Mouse (Mus musculus) embryonic facial prominence, embryonic 14.5 days (tissue): ENCODE measurements around the gene Ociad2. TPM values are rescaled to one million over a fixed set of nuclear protein-coding genes. Genes with fewer than 3 reads are reported as not detected.

ENCODE experiments used
- ATAC-seq: fragments of 200-750 bp; cut with Nextera tagmentation; 2 replicates; pipeline ENCODE4 v1.8.0; 2017; ENCODE audit warnings: low read depth, moderate number of reproducible peaks, moderate TSS enrichment
- DNase-seq: peaks from one replicate; pipeline ENCODE4 v3.0.0-alpha.2; 2015; ENCODE audit warnings: low spot score
- H3K27ac ChIP-seq: fragments of 300-500 bp; sonication (generic); replicated peaks from 2 replicates; pipeline ENCODE4 v1.5.1; 2014; ENCODE audit warnings: low read depth, mild to moderate bottlenecking, low read length, moderate library complexity
- H3K27me3 ChIP-seq: fragments of 300-500 bp; sonication (generic); replicated peaks from 2 replicates; pipeline ENCODE4 v1.6.1; 2014; ENCODE audit warnings: low read length; ENCODE audit not compliant: control insufficient read depth, insufficient read depth
- H3K36me3 ChIP-seq: fragments of 300-500 bp; sonication (generic); 2 replicates; pipeline ENCODE4 v1.6.1; 2014; ENCODE audit warnings: low read length, mixed read lengths; ENCODE audit not compliant: control insufficient read depth, insufficient read depth
- H3K4me1 ChIP-seq: fragments of 300-500 bp; sonication (generic); 2 replicates; pipeline ENCODE4 v1.6.1; 2014; ENCODE audit warnings: antibody characterized with exemption, low read length; ENCODE audit not compliant: control insufficient read depth, insufficient read depth
- H3K4me2 ChIP-seq: fragments of 300-500 bp; sonication (generic); 2 replicates; pipeline ENCODE4 v1.6.1; 2014; ENCODE audit warnings: low read depth, mild to moderate bottlenecking, low read length, moderate library complexity, mixed read lengths
- H3K4me3 ChIP-seq: fragments of 300-500 bp; sonication (generic); 2 replicates; pipeline ENCODE4 v1.5.1; 2014; ENCODE audit warnings: low read depth, mild to moderate bottlenecking, low read length
- H3K9ac ChIP-seq: fragments of 300-500 bp; sonication (generic); 2 replicates; pipeline ENCODE4 v1.6.1; 2014; ENCODE audit warnings: low read depth, mild to moderate bottlenecking, low read length, moderate library complexity, mixed read lengths
- H3K9me3 ChIP-seq: fragments of 300-500 bp; sonication (generic); 2 replicates; pipeline ENCODE4 v1.6.1; 2016; ENCODE audit warnings: low read length; ENCODE audit not compliant: control insufficient read depth
- WGBS: fragments of 180-500 bp; shearing (Covaris S2); extraction: QIAGEN DNeasy Blood & Tissue Kit; methylation state at CpG from one replicate; pipeline ENCODE4 v1.1.7; 2014; 5-methylcytosine and 5-hydroxymethylcytosine counted together
- polyA plus RNA-seq: library from polyadenylated mRNA; unstranded; fragments of >200 nt; fragmentation: Nextera tagmentation; extraction: Ambion mirVana; gene quantifications from 2 replicates; pipeline ENCODE4 v1.2.1, GENCODE M21; 2014

Ociad2 gene
- polyA plus RNA-seq, 1 experiment from 2014 or later, result 11.2 TPM

DNA sequence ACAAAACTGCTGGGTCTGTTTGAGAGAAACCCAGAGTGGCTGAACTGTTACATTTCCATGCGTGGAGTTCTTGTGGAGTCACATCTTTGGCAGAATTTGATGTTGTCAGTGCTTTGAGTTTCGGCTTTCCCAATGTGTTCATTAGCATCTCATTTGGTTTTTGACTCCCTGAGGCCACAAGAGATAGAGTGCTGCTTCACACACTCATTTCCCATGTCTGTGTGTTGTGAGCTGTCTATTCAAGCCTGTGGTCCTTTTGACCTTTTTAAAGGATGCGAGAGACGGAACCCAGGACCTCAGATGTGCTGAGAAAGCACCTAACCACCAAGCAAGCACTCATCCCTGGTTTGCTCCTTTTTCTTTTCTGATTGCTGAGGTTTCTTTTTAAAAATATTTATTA lies 4.4 kb upstream of the Ociad2 start:
- Histone ChIP-seq H3K36me3 (no peaks in the 10 kb centered on the region), H3K4me2 (no peak overlapping the region), H3K9me3 (no peaks in the 10 kb centered on the region), H3K27me3 (no peaks in the 10 kb centered on the region), H3K9ac (no peak overlapping the region), H3K4me1 (no peaks in the 10 kb centered on the region), H3K27ac (no peak overlapping the region), H3K4me3 (no peak overlapping the region)
- no peak for DNase-seq
- ATAC-seq, result no peak
- WGBS, result 83% methylated on average over 4 of the region's 4 CpGs

DNA sequence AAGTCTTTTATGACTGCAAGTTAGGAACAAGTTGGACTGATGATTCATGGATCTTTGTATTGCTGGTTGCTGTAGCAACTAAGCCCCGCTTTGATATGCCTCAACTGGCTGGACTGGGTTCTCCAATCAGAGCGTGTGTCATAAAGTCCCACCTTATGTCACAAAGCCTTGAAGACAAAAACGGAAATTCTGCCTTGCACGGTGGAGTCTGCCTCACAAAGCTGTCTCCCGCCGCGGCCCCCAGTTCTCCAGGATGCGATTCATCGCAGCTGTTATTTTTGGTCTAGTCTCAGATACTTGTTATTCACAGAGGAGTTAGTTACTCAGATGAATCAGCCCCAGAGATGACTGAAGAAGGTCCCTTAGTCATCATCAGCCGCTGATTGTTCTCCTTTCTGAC lies 3.5 kb upstream of the Ociad2 start:
- ATAC-seq (peak; percentile 89), DNase-seq (peak; percentile 77)
- Histone ChIP-seq H3K9me3 (no peaks in the 10 kb centered on the region), H3K4me2 (no peak overlapping the region), H3K4me1 (no peaks in the 10 kb centered on the region), H3K27me3 (no peaks in the 10 kb centered on the region), H3K27ac (no peak overlapping the region), H3K9ac (no peak overlapping the region), H3K36me3 (no peaks in the 10 kb centered on the region), H3K4me3 (no peak overlapping the region)
- 72% methylated on average over 10 of the region's 10 CpGs for WGBS

DNA sequence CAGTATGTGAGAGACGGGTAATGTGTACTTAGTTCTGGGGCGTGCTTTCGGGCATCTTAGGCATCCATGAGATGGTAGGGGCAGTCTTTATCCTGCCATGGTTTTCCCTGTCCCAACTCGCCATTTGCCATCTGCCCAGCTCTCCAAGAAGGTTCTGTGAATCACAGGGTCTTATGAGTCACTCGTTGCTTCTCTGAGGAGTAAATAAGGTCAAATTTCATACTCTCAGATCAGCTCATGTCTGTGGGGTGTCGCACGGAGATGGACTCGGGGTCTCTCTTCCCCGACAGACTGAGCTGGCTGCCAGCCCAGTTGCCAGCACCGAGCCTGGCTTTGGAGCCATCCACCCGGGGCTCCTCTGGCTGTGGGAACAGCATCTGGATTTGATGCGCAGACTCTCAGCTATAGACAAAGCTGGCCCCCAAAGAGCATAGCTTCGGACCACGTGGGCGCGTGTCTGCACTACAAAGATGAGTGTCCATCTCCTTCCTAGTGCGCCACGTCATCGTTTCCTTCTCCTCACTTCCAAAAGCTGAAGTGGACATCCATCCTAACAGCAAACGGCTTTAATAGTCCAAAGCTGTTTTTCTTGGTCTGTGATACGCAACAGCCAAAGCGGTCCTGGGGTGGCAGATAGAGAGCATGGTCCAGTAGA lies 2.0 kb upstream of the Ociad2 start:
- no peaks in the 10 kb centered on the region for H3K27me3 ChIP-seq
- H3K9me3 ChIP-seq, result no peaks in the 10 kb centered on the region
- no peak overlapping the region for H3K9ac ChIP-seq
- DNase-seq (no peak), ATAC-seq (no peak)
- no peak overlapping the region for H3K4me2 ChIP-seq
- H3K4me3 ChIP-seq, result no peak overlapping the region
- H3K27ac ChIP-seq, result no peak overlapping the region
- WGBS, result 77% methylated on average over 21 of the region's 22 CpGs
- no peaks in the 10 kb centered on the region for H3K4me1 ChIP-seq
- H3K36me3 ChIP-seq, result no peaks in the 10 kb centered on the region

DNA sequence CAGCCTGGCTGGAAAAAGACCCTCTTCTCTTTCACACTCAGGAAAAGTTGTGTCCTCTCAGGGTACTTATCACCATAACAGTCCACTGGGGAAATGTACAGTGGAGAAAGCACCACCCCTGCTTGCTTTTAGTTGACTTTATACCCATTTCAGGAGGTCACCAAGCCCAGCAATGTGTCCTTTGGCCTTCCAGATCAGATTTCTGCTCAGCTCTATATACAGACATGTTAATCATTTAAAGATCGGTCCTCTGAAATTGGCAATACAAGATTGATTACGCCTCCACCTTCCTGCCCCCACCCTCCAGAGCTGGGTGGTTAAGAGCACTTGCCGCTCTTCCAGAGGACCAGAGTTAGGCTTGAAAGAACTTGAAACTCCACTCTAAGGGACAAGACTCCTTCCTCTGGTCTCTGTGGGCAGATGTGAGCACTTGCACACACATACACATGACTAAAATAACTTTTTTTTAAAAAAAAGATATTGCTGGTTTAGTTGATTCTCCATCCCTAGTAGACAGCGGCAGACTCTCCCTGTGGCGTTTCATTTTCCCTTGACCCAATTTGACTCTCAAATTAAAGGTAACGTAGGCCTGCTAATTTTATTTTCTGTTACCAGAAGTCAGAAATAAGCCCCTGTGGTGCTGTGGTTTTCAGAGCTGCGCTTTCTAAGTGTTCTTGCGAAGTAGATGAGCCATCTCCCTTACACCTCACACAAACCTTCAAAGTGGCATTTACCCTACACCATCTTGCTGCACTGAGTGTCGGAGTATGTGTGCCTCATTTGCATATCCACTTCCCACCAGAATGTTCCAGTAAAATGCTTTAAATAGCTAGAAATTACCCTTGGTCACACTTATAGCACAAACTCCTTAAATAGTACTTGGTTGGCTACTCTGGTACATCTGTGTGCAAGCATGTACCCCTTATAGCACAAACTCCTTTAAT lies 777 bp downstream of the Ociad2 start:
- ATAC-seq, result no peak
- no peak overlapping the region for H3K4me3 ChIP-seq
- WGBS, result 82% methylated on average over 9 of the region's 9 CpGs
- no peak overlapping the region for H3K9ac ChIP-seq
- no peaks in the 10 kb centered on the region for H3K4me1 ChIP-seq
- no peaks in the 10 kb centered on the region for H3K9me3 ChIP-seq
- DNase-seq, result no peak
- H3K36me3 ChIP-seq, result no peaks in the 10 kb centered on the region
- no peak overlapping the region for H3K27ac ChIP-seq
- H3K27me3 ChIP-seq, result no peaks in the 10 kb centered on the region
- H3K4me2 ChIP-seq, result no peak overlapping the region

DNA sequence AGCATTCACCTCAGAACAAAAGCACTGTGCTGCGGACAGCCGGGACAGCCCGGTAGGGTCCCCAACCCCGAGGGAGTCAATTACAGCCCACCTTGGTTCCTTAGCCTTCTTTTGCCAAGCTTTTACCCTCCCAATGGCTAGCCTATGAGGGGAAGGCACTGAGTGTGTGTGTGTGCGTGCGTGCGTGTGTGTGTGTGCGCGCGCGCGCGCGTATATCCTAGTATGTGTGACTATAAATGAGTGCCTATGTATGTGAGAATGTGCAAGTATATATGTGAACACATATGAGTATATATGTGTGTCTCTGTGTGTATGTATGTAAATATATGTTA lies 2.0 kb downstream of the Ociad2 start:
- H3K27ac ChIP-seq, result no peak overlapping the region; the same call in 1 of the 2 replicates
- peak overlapping the region; percentile 56 for H3K4me3 ChIP-seq
- ATAC-seq, result no peak; the same call in 1 of the 2 replicates
- no peak for DNase-seq
- H3K4me2 ChIP-seq, result peak overlapping the region; percentile 91
- H3K36me3 ChIP-seq, result no peaks in the 10 kb centered on the region
- no peaks in the 10 kb centered on the region for H3K9me3 ChIP-seq
- peak overlapping the region; percentile 73 for H3K9ac ChIP-seq
- H3K4me1 ChIP-seq, result no peaks in the 10 kb centered on the region
- WGBS, result 49% methylated on average over 14 of the region's 14 CpGs
- no peaks in the 10 kb centered on the region for H3K27me3 ChIP-seq

DNA sequence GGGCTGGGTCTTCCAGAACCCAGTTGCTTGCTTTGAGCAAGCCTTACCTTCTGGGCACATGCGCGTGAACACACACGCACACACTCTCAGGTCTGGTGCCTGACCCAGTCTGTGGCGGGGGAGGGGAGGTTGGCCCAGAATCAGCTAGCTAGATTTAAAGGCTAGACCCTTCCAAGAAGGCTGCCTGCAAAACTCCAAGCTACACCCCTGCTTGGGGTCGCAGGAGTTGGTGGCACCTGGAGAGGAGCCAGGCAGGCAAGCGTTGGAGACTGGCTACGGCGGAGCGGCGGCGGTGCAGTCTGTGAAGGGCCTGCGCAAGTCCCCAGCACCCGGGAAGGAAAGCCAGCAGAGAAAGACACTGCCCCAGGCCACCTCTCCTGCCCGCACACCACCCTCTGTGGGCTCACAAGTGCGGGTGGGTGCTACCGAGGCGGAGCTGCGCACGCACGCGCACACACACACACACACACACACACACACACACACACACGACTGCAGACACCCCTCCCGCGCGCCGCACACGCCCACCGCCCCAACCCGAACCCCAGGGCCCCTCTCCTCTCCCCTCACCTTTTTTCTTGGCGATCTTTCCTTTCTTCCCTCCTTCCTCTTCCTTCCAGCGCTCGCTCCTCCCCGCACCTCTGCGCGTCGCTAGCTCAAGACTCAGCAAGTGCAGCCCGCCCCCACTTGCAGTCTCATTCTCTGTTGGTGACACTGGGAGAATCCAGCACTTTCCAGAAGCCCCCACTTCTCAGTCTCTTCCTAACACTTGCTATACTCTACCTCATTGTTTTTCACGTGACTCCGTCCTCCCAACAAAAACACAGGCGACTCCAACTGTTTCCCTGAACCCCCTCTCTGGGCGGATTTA lies 2.6 kb downstream of the Ociad2 start:
- Histone ChIP-seq H3K36me3 (no peaks in the 10 kb centered on the region), H3K27me3 (no peaks in the 10 kb centered on the region), H3K9ac (peak overlapping the region; percentile 73), H3K4me3 (peak overlapping the region; percentile 56), H3K4me1 (no peaks in the 10 kb centered on the region), H3K27ac (peak overlapping the region; percentile 52; the same call in 1 of the 2 replicates), H3K4me2 (peak overlapping the region; percentile 91), H3K9me3 (no peaks in the 10 kb centered on the region)
- WGBS, result 5% methylated on average over 20 of the region's 41 CpGs
- peak; percentile 76 for ATAC-seq
- DNase-seq, result peak; percentile 62

DNA sequence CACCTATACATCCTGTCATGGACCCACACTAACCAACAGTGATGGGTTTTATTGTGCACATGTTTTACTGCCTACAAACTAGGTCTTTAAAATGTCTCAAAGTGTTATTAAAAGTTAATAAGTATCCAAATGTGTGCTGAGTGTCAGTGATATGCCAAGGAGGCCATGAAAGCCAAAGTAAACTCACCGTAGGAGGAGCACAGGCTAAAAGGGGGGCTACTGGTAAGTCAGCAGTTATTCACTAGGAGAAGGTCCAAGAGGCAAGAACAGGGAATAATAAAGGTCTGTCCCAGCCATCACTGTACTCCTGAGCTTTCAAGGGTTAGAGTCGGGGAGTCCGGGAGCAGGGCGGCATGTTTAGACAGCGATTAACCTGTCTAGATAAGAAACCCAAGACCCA lies 4.4 kb downstream of the Ociad2 start:
- Histone ChIP-seq H3K36me3 (no peaks in the 10 kb centered on the region), H3K9ac (no peak overlapping the region), H3K27me3 (no peaks in the 10 kb centered on the region), H3K4me1 (no peaks in the 10 kb centered on the region), H3K4me3 (no peak overlapping the region), H3K4me2 (no peak overlapping the region), H3K9me3 (no peaks in the 10 kb centered on the region), H3K27ac (no peak overlapping the region)
- DNase-seq, result no peak
- WGBS, result 63% methylated on average over 5 of the region's 5 CpGs
- ATAC-seq, result no peak

DNA sequence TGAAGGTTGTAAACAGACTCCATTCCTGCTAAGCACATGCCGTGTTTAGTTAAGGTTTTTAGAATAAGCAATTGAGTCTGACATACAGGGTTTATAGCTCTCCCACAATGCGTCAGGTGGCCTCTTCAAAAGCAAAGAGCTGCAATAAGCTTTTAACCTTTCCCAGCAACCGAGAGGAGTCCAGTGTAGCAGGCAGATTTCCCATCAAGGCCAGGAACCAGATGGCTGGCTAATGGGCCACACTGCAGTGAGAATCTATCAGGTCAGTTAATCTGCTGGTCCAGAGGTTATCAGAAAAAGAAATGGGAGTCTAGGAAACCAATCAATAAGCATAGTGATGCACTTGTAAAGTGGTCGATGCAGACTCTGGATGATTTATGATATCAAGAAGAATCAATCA lies 9.8 kb downstream of the Ociad2 start:
- Histone ChIP-seq H3K27ac (no peak overlapping the region), H3K4me2 (no peak overlapping the region), H3K36me3 (no peaks in the 10 kb centered on the region), H3K4me1 (no peaks in the 10 kb centered on the region), H3K9ac (no peak overlapping the region), H3K9me3 (no peaks in the 10 kb centered on the region), H3K4me3 (no peak overlapping the region), H3K27me3 (no peaks in the 10 kb centered on the region)
- 57% methylated on average over 4 of the region's 4 CpGs for WGBS
- DNase-seq (no peak), ATAC-seq (no peak)
